Mouse (Mus musculus): ENCODE results near the gene Zfp169. TPM values are rescaled to one million over a fixed set of nuclear protein-coding genes. Genes with fewer than 3 reads are reported as not detected.
"Not testable (repeated sequence)": the region's sequence is repeated elsewhere in the genome, so short reads cannot be mapped to it uniquely, and the experiment has no call there.

Zfp169 gene
- total RNA-seq, 1 experiment: 6.6 TPM

DNA sequence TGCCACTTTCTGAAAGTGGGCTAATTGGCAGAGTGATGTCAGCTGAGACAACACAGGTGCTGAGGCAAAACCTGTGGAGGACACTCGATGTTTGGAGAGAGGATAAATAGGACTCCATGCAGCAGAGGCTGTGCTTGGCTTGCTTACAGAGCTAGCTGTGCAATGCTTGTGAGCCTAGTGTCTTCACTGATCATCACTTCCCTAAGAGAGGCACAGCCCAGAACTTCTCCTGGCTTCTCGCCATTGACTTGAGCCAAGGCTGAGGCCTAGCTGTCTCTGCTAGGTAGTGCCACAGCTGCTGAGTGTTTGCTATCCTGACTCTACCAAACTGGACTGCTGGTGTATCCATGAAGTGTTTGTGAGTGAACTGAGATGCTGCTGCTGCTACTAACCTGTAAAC is 17.4 kb upstream of the Zfp169 start:
- no peak for DNase-seq (ENCODE audit: low read depth, low spot score)
- H3K4me3 ChIP-seq (ENCODE audit: insufficient read depth in 1 of 2, low read depth in 1 of 2, low read length in 2 of 2, poor library complexity in 1 of 2, severe bottlenecking in 1 of 2): no peak overlapping the region
- in situ Hi-C loops (cut with MboI; ENCODE audit: low sequenced_read_pairs in 2 of 2, unreplicated experiment in 2 of 2): loop anchor here in 1 of 2 experiments (5.0 kb wide), 1 partner anchor 112 kb away; no protein-coding TSS in a partner anchor

DNA sequence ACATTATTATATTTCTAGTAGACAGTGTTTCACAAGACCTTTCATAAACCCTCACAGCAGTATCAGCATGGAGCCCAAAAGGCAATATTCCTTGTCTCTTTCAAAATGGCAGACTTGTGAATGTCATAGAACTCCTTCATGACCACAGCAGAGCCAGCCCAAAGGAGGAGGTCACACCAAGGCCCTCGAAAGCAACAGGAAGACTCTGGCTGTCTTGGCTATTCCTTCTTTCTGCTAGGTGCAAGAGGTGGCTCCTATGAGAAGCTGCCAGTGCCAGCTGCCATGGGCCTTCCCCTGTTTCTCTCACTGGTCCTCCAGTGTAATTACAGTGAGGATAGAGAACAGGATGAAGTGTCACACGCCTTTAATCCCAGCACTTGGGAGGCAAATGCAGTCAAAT is 15.8 kb upstream of the Zfp169 start:
- Histone ChIP-seq H3K9me3 (ENCODE audit: control insufficient read depth, insufficient read depth, low read depth, low read length) (no peaks in the 10 kb centered on the region), H3K4me1 (ENCODE audit: control insufficient read depth in 2 of 2, insufficient read depth in 2 of 2, low read length in 2 of 2, poor library complexity in 1 of 2) (peaks cover 0 to 7% of the 10 kb centered on the region in 2 experiments; a peak in 2 of 4 replicates), H3K36me3 (ENCODE audit: control insufficient read depth, insufficient read depth, low read length, poor library complexity, severe bottlenecking) (no peaks in the 10 kb centered on the region), H3K4me3 (ENCODE audit: insufficient read depth in 1 of 2, low read depth in 1 of 2, low read length in 2 of 2, poor library complexity in 1 of 2, severe bottlenecking in 1 of 2) (no peak overlapping the region), H3K9ac (ENCODE audit: insufficient read depth, low read depth, low read length, poor library complexity, severe bottlenecking) (no peak overlapping the region), H3K27ac (ENCODE audit: insufficient read depth, low read depth, low read length, poor library complexity, severe bottlenecking) (no peak overlapping the region)
- in situ Hi-C loops (cut with MboI; ENCODE audit: low sequenced_read_pairs in 2 of 2, unreplicated experiment in 2 of 2): loop anchor here in 1 of 2 experiments (10.0 kb wide), 1 partner anchor 106 kb away; no protein-coding TSS in a partner anchor
- no peak for DNase-seq (ENCODE audit: low read depth, low spot score)
- TF ChIP-seq MAFK (IDR thresholded peaks at IDR 0.05; ENCODE audit: insufficient read depth, low read depth, low read length): no peak
- no peak for TF ChIP-seq ZC3H11A (IDR thresholded peaks at IDR 0.05; ENCODE audit: borderline replicate concordance, low read depth, low read length)
- no peak for TF ChIP-seq ZNF384 (IDR thresholded peaks at IDR 0.05; ENCODE audit: low read depth, low read length)
- TF ChIP-seq HCFC1 (IDR thresholded peaks at IDR 0.05; ENCODE audit: borderline replicate concordance, insufficient read depth, low read length): no peak
- TF ChIP-seq CHD2 (IDR thresholded peaks at IDR 0.05; ENCODE audit: low read depth, low read length): no peak

More for the DNA sequence above, 17.4 kb upstream of the Zfp169 start:
- Histone ChIP-seq H3K9me3 (ENCODE audit: control insufficient read depth, insufficient read depth, low read depth, low read length) (no peaks in the 10 kb centered on the region), H3K36me3 (ENCODE audit: control insufficient read depth, insufficient read depth, low read length, poor library complexity, severe bottlenecking) (no peaks in the 10 kb centered on the region; the same call in 1 of the 2 replicates), H3K27ac (ENCODE audit: insufficient read depth, low read depth, low read length, poor library complexity, severe bottlenecking) (no peak overlapping the region), H3K4me1 (ENCODE audit: control insufficient read depth in 2 of 2, insufficient read depth in 2 of 2, low read length in 2 of 2, poor library complexity in 1 of 2) (peaks cover 0 to 7% of the 10 kb centered on the region in 2 experiments; a peak in 1 of 4 replicates), H3K9ac (ENCODE audit: insufficient read depth, low read depth, low read length, poor library complexity, severe bottlenecking) (no peak overlapping the region)
- TF ChIP-seq HCFC1 (IDR thresholded peaks at IDR 0.05; ENCODE audit: borderline replicate concordance, insufficient read depth, low read length) (no peak), ZC3H11A (IDR thresholded peaks at IDR 0.05; ENCODE audit: borderline replicate concordance, low read depth, low read length) (no peak), CHD2 (IDR thresholded peaks at IDR 0.05; ENCODE audit: low read depth, low read length) (no peak), ZNF384 (IDR thresholded peaks at IDR 0.05; ENCODE audit: low read depth, low read length) (no peak), MAFK (IDR thresholded peaks at IDR 0.05; ENCODE audit: insufficient read depth, low read depth, low read length) (no peak)

DNA sequence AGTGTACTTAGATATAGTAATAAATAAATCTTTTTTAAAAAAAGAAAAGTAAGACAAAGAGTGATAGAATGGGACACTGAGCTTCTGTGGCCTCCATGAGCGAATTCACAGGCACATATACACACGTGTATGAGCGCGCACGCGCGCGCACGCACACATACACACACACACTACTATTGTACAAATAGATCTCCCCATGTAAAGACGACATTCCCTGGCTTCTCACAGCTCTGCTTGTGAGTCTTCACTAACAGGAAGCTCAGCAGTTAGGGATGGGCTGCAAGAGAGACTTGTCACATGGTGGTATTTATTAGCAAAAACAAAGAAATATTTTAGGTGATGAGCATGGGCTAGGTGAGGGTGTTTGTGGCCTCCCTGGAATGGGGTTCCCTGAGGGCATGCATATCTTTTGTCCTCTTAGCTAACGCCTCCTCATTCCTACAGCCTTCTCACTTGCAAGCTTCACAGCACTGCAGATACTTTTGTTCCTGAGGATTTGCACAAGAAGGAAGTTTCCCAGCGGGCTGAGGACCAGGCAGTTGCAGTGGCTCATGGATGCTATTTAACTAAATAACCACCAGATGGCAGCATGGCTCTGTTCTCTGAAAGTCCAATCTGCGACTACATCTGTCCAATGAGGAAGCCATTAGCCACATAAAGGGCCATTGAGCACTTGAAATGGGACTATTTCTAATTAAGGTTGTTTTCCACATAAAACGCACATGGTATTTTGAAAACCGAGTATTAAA is 15.0 kb upstream of the Zfp169 start:
- Histone ChIP-seq H3K9me3 (ENCODE audit: control insufficient read depth, insufficient read depth, low read depth, low read length) (no peaks in the 10 kb centered on the region), H3K9ac (ENCODE audit: insufficient read depth, low read depth, low read length, poor library complexity, severe bottlenecking) (no peak overlapping the region), H3K4me1 (ENCODE audit: control insufficient read depth in 2 of 2, insufficient read depth in 2 of 2, low read length in 2 of 2, poor library complexity in 1 of 2) (peaks cover 0 to 7% of the 10 kb centered on the region in 2 experiments; a peak in 2 of 4 replicates), H3K36me3 (ENCODE audit: control insufficient read depth, insufficient read depth, low read length, poor library complexity, severe bottlenecking) (no peaks in the 10 kb centered on the region), H3K27ac (ENCODE audit: insufficient read depth, low read depth, low read length, poor library complexity, severe bottlenecking) (peak overlapping the region; percentile 53; the same call in 1 of the 2 replicates), H3K4me3 (ENCODE audit: insufficient read depth in 1 of 2, low read depth in 1 of 2, low read length in 2 of 2, poor library complexity in 1 of 2, severe bottlenecking in 1 of 2) (no peak overlapping the region)
- DNase-seq (ENCODE audit: low read depth, low spot score): peak; percentile 88
- in situ Hi-C loops (cut with MboI; ENCODE audit: low sequenced_read_pairs in 2 of 2, unreplicated experiment in 2 of 2): loop anchor here in 1 of 2 experiments (10.0 kb wide), 1 partner anchor 107 kb away; no protein-coding TSS in a partner anchor
- TF ChIP-seq ZNF384 (IDR thresholded peaks at IDR 0.05; ENCODE audit: low read depth, low read length) (no peak), ZC3H11A (IDR thresholded peaks at IDR 0.05; ENCODE audit: borderline replicate concordance, low read depth, low read length) (peak; percentile 91)

- Histone ChIP-seq H3K9me3 (ENCODE audit: control insufficient read depth, insufficient read depth, low read depth, low read length) (no peaks in the 10 kb centered on the region), H3K27ac (ENCODE audit: insufficient read depth, low read depth, low read length, poor library complexity, severe bottlenecking) (no peak overlapping the region), H3K36me3 (ENCODE audit: control insufficient read depth, insufficient read depth, low read length, poor library complexity, severe bottlenecking) (no peaks in the 10 kb centered on the region), H3K4me1 (ENCODE audit: control insufficient read depth in 2 of 2, insufficient read depth in 2 of 2, low read length in 2 of 2, poor library complexity in 1 of 2) (peaks cover 0 to 7% of the 10 kb centered on the region in 2 experiments; a peak in 2 of 4 replicates), H3K4me3 (ENCODE audit: insufficient read depth in 1 of 2, low read depth in 1 of 2, low read length in 2 of 2, poor library complexity in 1 of 2, severe bottlenecking in 1 of 2) (no peak overlapping the region; a peak in 1 of 4 replicates), H3K9ac (ENCODE audit: insufficient read depth, low read depth, low read length, poor library complexity, severe bottlenecking) (no peak overlapping the region)
- TF ChIP-seq CHD2 (IDR thresholded peaks at IDR 0.05; ENCODE audit: low read depth, low read length) (no peak), MAFK (IDR thresholded peaks at IDR 0.05; ENCODE audit: insufficient read depth, low read depth, low read length) (no peak), ZC3H11A (IDR thresholded peaks at IDR 0.05; ENCODE audit: borderline replicate concordance, low read depth, low read length) (no peak), HCFC1 (IDR thresholded peaks at IDR 0.05; ENCODE audit: borderline replicate concordance, insufficient read depth, low read length) (no peak), ZNF384 (IDR thresholded peaks at IDR 0.05; ENCODE audit: low read depth, low read length) (no peak)
- in situ Hi-C loops (cut with MboI; ENCODE audit: low sequenced_read_pairs in 2 of 2, unreplicated experiment in 2 of 2): loop anchor here in 1 of 2 experiments (10.0 kb wide), 1 partner anchor 109 kb away; no protein-coding TSS in a partner anchor
- DNase-seq (ENCODE audit: low read depth, low spot score): no peak
Measured at GRCm38 (mm10) chr13:48525745-48526144, 12.5 kb upstream of the Zfp169 start.

- H3K9me3 ChIP-seq (ENCODE audit: control insufficient read depth, insufficient read depth, low read depth, low read length); H3K4me1 ChIP-seq (ENCODE audit: control insufficient read depth in 2 of 2, insufficient read depth in 2 of 2, low read length in 2 of 2, poor library complexity in 1 of 2); H3K9ac ChIP-seq (ENCODE audit: insufficient read depth, low read depth, low read length, poor library complexity, severe bottlenecking); in situ Hi-C loops (cut with MboI; ENCODE audit: low sequenced_read_pairs in 2 of 2, unreplicated experiment in 2 of 2); H3K36me3 ChIP-seq (ENCODE audit: control insufficient read depth, insufficient read depth, low read length, poor library complexity, severe bottlenecking); H3K27ac ChIP-seq (ENCODE audit: insufficient read depth, low read depth, low read length, poor library complexity, severe bottlenecking); DNase-seq (ENCODE audit: low read depth, low spot score); H3K4me3 ChIP-seq (ENCODE audit: insufficient read depth in 1 of 2, low read depth in 1 of 2, low read length in 2 of 2, poor library complexity in 1 of 2, severe bottlenecking in 1 of 2): not testable (repeated sequence)
Measured at GRCm38 (mm10) chr13:48519122-48519521, 5.9 kb upstream of the Zfp169 start.
